ENCODE assay signal across 18 mouse cellular contexts in the genomic region with DNA sequence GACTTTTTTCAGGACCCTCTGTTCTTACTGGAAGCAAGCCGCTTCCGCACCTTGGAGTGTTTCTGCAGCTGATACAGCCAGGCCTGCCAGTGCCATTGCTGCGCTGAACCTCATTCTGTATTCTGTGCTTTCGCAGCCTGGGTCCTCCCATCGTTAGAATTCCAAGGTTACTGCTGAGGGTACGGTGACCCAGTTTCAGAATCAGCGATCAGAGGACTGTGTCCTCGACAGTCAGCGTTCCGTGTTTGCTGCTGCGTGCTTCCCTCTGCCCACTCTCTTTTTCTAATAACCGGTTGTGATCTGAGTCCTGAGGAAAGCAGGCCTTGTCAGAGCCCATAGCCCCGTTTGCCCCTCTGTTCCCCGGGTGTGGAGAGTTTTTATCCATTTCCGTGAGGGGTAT. TPM values are rescaled to one million over a fixed set of nuclear protein-coding genes. Genes with fewer than 3 reads are reported as not detected.
DNase-seq lines count a peak whose midpoint lies in the region; ATAC-seq lines count a peak whose summit lies in the region.
"Had no signal": no experiment of that assay in that cellular context is flagged by ENCODE, and none has a peak within 500 bp of the region (broad histone marks: within the 10 kb centered on the region; RNA-seq: fewer than 3 reads in every experiment).

No protein-coding gene starts in this region.

- no peak for ATAC-seq in heart, embryonic 11.5 days (replicated peaks; ENCODE audit: insufficient number of reproducible peaks, low FRiP score, low TSS enrichment)
- no peak for ATAC-seq in midbrain, embryonic 14.5 days (ENCODE audit: low FRiP score, low TSS enrichment)
- ATAC-seq in midbrain, embryonic 11.5 days (ENCODE audit: low FRiP score): no peak
- 0 out of 2 replicates have a peak, but pooled peaks have one; percentile 30 for ATAC-seq in midbrain, embryonic 16.5 days
- ATAC-seq: inflammation-experienced regulatory T-cells, adult 6 months had no signal

- WGBS in heart, embryonic 11.5 days (ENCODE audit: insufficient replicate concordance): 69% methylated on average over 15 of the region's 15 CpGs
- WGBS in midbrain, embryonic 14.5 days: 78% methylated on average over 15 of the region's 15 CpGs
- WGBS in midbrain, embryonic 11.5 days: 86% methylated on average over 15 of the region's 15 CpGs
- 62% methylated on average over 15 of the region's 15 CpGs for WGBS in midbrain, embryonic 16.5 days

- no peak overlapping the region for H3K4me2 ChIP-seq in heart, embryonic 11.5 days
- H3K4me2 ChIP-seq in midbrain, embryonic 14.5 days (ENCODE audit: low read length): no peak overlapping the region
- H3K4me2 ChIP-seq in midbrain, embryonic 11.5 days: no peak overlapping the region
- no peak overlapping the region for H3K4me2 ChIP-seq in midbrain, embryonic 16.5 days (ENCODE audit: low read length)
- H3K4me2 ChIP-seq: heart, embryonic 13.5 days; neural tube, embryonic 13.5 days; stomach, embryonic 15.5 days had no signal

- DNase-seq in heart, adult 11 months: peak; percentile 62
- no peak for DNase-seq in midbrain, embryonic 14.5 days
- DNase-seq in midbrain, embryonic 11.5 days (ENCODE audit: low spot score, missing footprints): no peak
- peak; percentile 59 for DNase-seq in adrenal gland, postnatal 14 days
- DNase-seq in spleen, postnatal 36 days (ENCODE audit: low spot score in 2 of 2): no peak
- no peak for DNase-seq in left cerebral cortex, postnatal 25 days (ENCODE audit: low spot score in 2 of 2)
- DNase-seq: gastrocnemius, postnatal 10 days; kidney, postnatal 10 days; layer of hippocampus, postnatal 36 days; lung, adult 18-20 months; right cerebral cortex, postnatal 4 days; thymus, postnatal 36 days had no signal

- H3K9ac ChIP-seq in heart, embryonic 11.5 days (ENCODE audit: low read depth, low read length): no peak overlapping the region
- no peak overlapping the region for H3K9ac ChIP-seq in midbrain, embryonic 14.5 days (replicated peaks; ENCODE audit: low read length)
- H3K9ac ChIP-seq in midbrain, embryonic 11.5 days (ENCODE audit: low read length): no peak overlapping the region
- no peak overlapping the region for H3K9ac ChIP-seq in midbrain, embryonic 16.5 days (ENCODE audit: low read depth, low read length)
- H3K9ac ChIP-seq: heart, embryonic 13.5 days; neural tube, embryonic 13.5 days; stomach, embryonic 15.5 days had no signal

- no peaks in the 10 kb centered on the region for H3K4me1 ChIP-seq in heart, embryonic 11.5 days (ENCODE audit: control insufficient read depth, insufficient read depth, low read length)
- H3K4me1 ChIP-seq in midbrain, embryonic 14.5 days (ENCODE audit: control insufficient read depth, insufficient read depth, low read length): peaks cover 2% of the 10 kb centered on the region
- no peaks in the 10 kb centered on the region for H3K4me1 ChIP-seq in midbrain, embryonic 11.5 days (ENCODE audit: control insufficient read depth, insufficient read depth, low read length)
- peaks cover 12% of the 10 kb centered on the region for H3K4me1 ChIP-seq in midbrain, embryonic 16.5 days (ENCODE audit: control insufficient read depth, insufficient read depth, low read length)
- H3K4me1 ChIP-seq: stomach, embryonic 15.5 days had no signal

- intact Hi-C loops in left cerebral cortex, postnatal 25 days (cut with DNase I): no loop called here

- no peaks in the 10 kb centered on the region for H3K9me3 ChIP-seq in heart, embryonic 11.5 days (replicated peaks; ENCODE audit: control insufficient read depth, low read length)
- H3K9me3 ChIP-seq in midbrain, embryonic 14.5 days (ENCODE audit: control insufficient read depth, low read length): no peaks in the 10 kb centered on the region
- H3K9me3 ChIP-seq in midbrain, embryonic 11.5 days (ENCODE audit: control insufficient read depth, low read length): no peaks in the 10 kb centered on the region
- no peaks in the 10 kb centered on the region for H3K9me3 ChIP-seq in midbrain, embryonic 16.5 days (replicated peaks; ENCODE audit: control insufficient read depth, low read length, poor library complexity, severe bottlenecking)
- H3K9me3 ChIP-seq: heart, embryonic 13.5 days; neural tube, embryonic 13.5 days; stomach, embryonic 15.5 days had no signal

- H3K4me3 ChIP-seq in heart, embryonic 11.5 days (ENCODE audit: low read depth, low read length): no peak overlapping the region
- no peak overlapping the region for H3K4me3 ChIP-seq in midbrain, embryonic 14.5 days (replicated peaks; ENCODE audit: low read depth, low read length)
- H3K4me3 ChIP-seq in midbrain, embryonic 11.5 days (ENCODE audit: low read depth, low read length): no peak overlapping the region
- no peak overlapping the region for H3K4me3 ChIP-seq in midbrain, embryonic 16.5 days (ENCODE audit: low read depth, low read length)
- H3K4me3 ChIP-seq: heart, embryonic 13.5 days; neural tube, embryonic 13.5 days; stomach, embryonic 15.5 days had no signal

- no peak overlapping the region for H3K27ac ChIP-seq in heart, embryonic 11.5 days (ENCODE audit: low read depth, low read length)
- peak overlapping the region; percentile 32; the same call in 1 of the 2 replicates for H3K27ac ChIP-seq in midbrain, embryonic 14.5 days (replicated peaks; ENCODE audit: low read depth, low read length)
- H3K27ac ChIP-seq in midbrain, embryonic 11.5 days (ENCODE audit: low read depth, low read length): no peak overlapping the region
- peak overlapping the region; percentile 54 for H3K27ac ChIP-seq in midbrain, embryonic 16.5 days (ENCODE audit: low read length)
- H3K27ac ChIP-seq: heart, embryonic 13.5 days; neural tube, embryonic 13.5 days; stomach, embryonic 15.5 days had no signal

- no peaks in the 10 kb centered on the region for H3K36me3 ChIP-seq in heart, embryonic 11.5 days (ENCODE audit: control insufficient read depth, insufficient read depth, low read length)
- no peaks in the 10 kb centered on the region for H3K36me3 ChIP-seq in midbrain, embryonic 14.5 days (ENCODE audit: control insufficient read depth, insufficient read depth, low read length)
- no peaks in the 10 kb centered on the region; the same call in 1 of the 2 replicates for H3K36me3 ChIP-seq in midbrain, embryonic 11.5 days (ENCODE audit: control insufficient read depth, insufficient read depth, low read length)
- H3K36me3 ChIP-seq in midbrain, embryonic 16.5 days (ENCODE audit: control insufficient read depth, insufficient read depth, low read length): no peaks in the 10 kb centered on the region
- H3K36me3 ChIP-seq: heart, embryonic 13.5 days; neural tube, embryonic 13.5 days; stomach, embryonic 15.5 days had no signal

- no peaks in the 10 kb centered on the region for H3K27me3 ChIP-seq in heart, embryonic 11.5 days (ENCODE audit: control insufficient read depth, insufficient read depth, low read length)
- H3K27me3 ChIP-seq in midbrain, embryonic 14.5 days (ENCODE audit: control insufficient read depth, insufficient read depth, low read length): no peaks in the 10 kb centered on the region
- no peaks in the 10 kb centered on the region for H3K27me3 ChIP-seq in midbrain, embryonic 11.5 days (ENCODE audit: control insufficient read depth, insufficient read depth, low read length)
- no peaks in the 10 kb centered on the region for H3K27me3 ChIP-seq in midbrain, embryonic 16.5 days (ENCODE audit: control insufficient read depth, insufficient read depth, low read depth, low read length)
- H3K27me3 ChIP-seq: heart, embryonic 13.5 days; neural tube, embryonic 13.5 days; stomach, embryonic 15.5 days had no signal

RNA-seq across cellular contexts. Expression of a gene that starts 51.7 kb away (rescaled TPM):
- 34.8 and 35.8 TPM in 2 replicates for polyA plus RNA-seq in heart, embryonic 11.5 days (2014; fragmentation: Nextera tagmentation; extraction: Ambion mirVana)
- 52.1 and 60.0 TPM in 2 replicates for polyA plus RNA-seq in midbrain, embryonic 14.5 days (2014; fragmentation: Nextera tagmentation; extraction: Ambion mirVana)
- polyA plus RNA-seq in midbrain, embryonic 11.5 days (2014; fragmentation: Nextera tagmentation; extraction: Ambion mirVana): 33.0 TPM in 2 replicates
- total RNA-seq in adrenal gland, postnatal 14 days (2021): 12.0 and 16.7 TPM in 2 replicates
- polyA plus RNA-seq in midbrain, embryonic 16.5 days (2015; fragmentation: Nextera tagmentation; extraction: Ambion mirVana): 58.3 and 74.4 TPM in 2 replicates
- 10 to 100 TPM; 49.5 to 54.8 TPM for total RNA-seq in left cerebral cortex, postnatal 25 days (2021)

Comparison
In these comparisons a context has a peak if more than half of its experiments do, and no peak if none do; other contexts are left out.
1. H3K27ac ChIP-seq: peak in midbrain, embryonic 14.5 days (single experiment) and midbrain, embryonic 16.5 days (single experiment); none in heart, embryonic 11.5 days (single experiment) and midbrain, embryonic 11.5 days (single experiment).
2. DNase-seq: peak in heart, adult 11 months (single experiment) and adrenal gland, postnatal 14 days (single experiment); none in midbrain, embryonic 14.5 days (single experiment), midbrain, embryonic 11.5 days (single experiment), spleen, postnatal 36 days (0 of 2) and left cerebral cortex, postnatal 25 days (0 of 2).